ENCODE assay signal across 29 mouse cellular contexts in the genomic region with DNA sequence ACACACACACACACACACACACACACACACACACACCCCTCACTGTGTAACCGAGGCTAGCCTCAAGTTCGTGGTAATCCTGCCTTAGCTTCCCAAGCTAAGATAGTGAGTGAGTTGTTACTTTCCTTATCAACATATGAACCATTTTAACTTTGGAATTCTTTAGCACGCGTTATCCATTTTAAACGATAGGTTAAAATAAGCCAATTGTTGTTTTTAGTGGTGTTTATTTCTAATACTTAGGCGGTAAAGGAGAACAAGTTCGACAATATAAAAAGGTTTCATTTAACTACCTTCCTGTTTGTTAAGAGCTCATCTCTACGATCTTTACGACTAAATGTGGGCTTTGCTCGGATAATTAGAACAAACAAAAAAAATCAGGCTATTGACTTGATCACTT. TPM values are rescaled to one million over a fixed set of nuclear protein-coding genes. Genes with fewer than 3 reads are reported as not detected.
A peak's percentile ranks its signal among the peaks of the same experiment; 100 is the strongest.
DNase-seq lines count a peak whose midpoint lies in the region; ATAC-seq lines count a peak whose summit lies in the region.
"Had no signal": no experiment of that assay in that cellular context is flagged by ENCODE, and none has a peak within 500 bp of the region (broad histone marks: within the 10 kb centered on the region; RNA-seq: fewer than 3 reads in every experiment).

No protein-coding gene starts in this region.

- no peak for ATAC-seq in hindbrain, embryonic 12.5 days (ENCODE audit: low FRiP score)
- ATAC-seq in neural tube, embryonic 11.5 days (ENCODE audit: insufficient read depth, low FRiP score, low TSS enrichment), result no peak
- ATAC-seq in neural tube, embryonic 15.5 days (ENCODE audit: low FRiP score), result no peak
- ATAC-seq: activated CD4-positive, CD25-positive, alpha-beta regulatory T cell, adult 4 months; forebrain, embryonic 15.5 days; intestine, embryonic 15.5 days had no signal

- no peaks in the 10 kb centered on the region for H3K4me1 ChIP-seq in hindbrain, embryonic 10.5 days (replicated peaks)
- H3K4me1 ChIP-seq in hindbrain, embryonic 12.5 days, result no peaks in the 10 kb centered on the region
- no peaks in the 10 kb centered on the region; the same call in 1 of the 2 replicates for H3K4me1 ChIP-seq in neural tube, embryonic 11.5 days (ENCODE audit: control insufficient read depth, insufficient read depth, low read length)
- H3K4me1 ChIP-seq in neural tube, embryonic 15.5 days, result no peaks in the 10 kb centered on the region
- H3K4me1 ChIP-seq in limb, embryonic 10.5 days, result peaks cover 7% of the 10 kb centered on the region; the same call in 1 of the 2 replicates
- H3K4me1 ChIP-seq: forebrain, embryonic 15.5 days; hindbrain, embryonic 15.5 days had no signal

- 2% methylated on average over 10 of the region's 10 CpGs for WGBS in hindbrain, embryonic 10.5 days
- 3% methylated on average over 10 of the region's 10 CpGs for WGBS in hindbrain, embryonic 12.5 days
- WGBS in neural tube, embryonic 11.5 days, result under 1% methylated on average over 10 of the region's 10 CpGs
- 2% methylated on average over 10 of the region's 10 CpGs for WGBS in neural tube, embryonic 15.5 days
- 1% methylated on average over 10 of the region's 10 CpGs for WGBS in limb, embryonic 10.5 days

- no peaks in the 10 kb centered on the region for H3K36me3 ChIP-seq in hindbrain, embryonic 10.5 days
- no peaks in the 10 kb centered on the region for H3K36me3 ChIP-seq in hindbrain, embryonic 12.5 days
- no peaks in the 10 kb centered on the region for H3K36me3 ChIP-seq in neural tube, embryonic 11.5 days (ENCODE audit: control insufficient read depth, insufficient read depth, low read length)
- no peaks in the 10 kb centered on the region for H3K36me3 ChIP-seq in neural tube, embryonic 15.5 days
- H3K36me3 ChIP-seq in limb, embryonic 10.5 days, result no peaks in the 10 kb centered on the region
- H3K36me3 ChIP-seq: embryonic facial prominence, embryonic 13.5 days; forebrain, embryonic 15.5 days; hindbrain, embryonic 15.5 days; intestine, embryonic 15.5 days had no signal

- H3K27me3 ChIP-seq in hindbrain, embryonic 10.5 days (ENCODE audit: insufficient read depth, poor library complexity, severe bottlenecking), result peaks cover 100% of the 10 kb centered on the region
- peaks cover 100% of the 10 kb centered on the region for H3K27me3 ChIP-seq in hindbrain, embryonic 12.5 days
- peaks cover 99% of the 10 kb centered on the region for H3K27me3 ChIP-seq in neural tube, embryonic 11.5 days (ENCODE audit: control insufficient read depth, insufficient read depth, low read length)
- H3K27me3 ChIP-seq in neural tube, embryonic 15.5 days (replicated peaks), result peaks cover 93% of the 10 kb centered on the region
- H3K27me3 ChIP-seq in limb, embryonic 10.5 days (ENCODE audit: low read depth, poor library complexity, severe bottlenecking), result peaks cover 100% of the 10 kb centered on the region

- H3K27ac ChIP-seq in hindbrain, embryonic 10.5 days, result no peak overlapping the region
- H3K27ac ChIP-seq in hindbrain, embryonic 12.5 days, result no peak overlapping the region
- H3K27ac ChIP-seq in neural tube, embryonic 11.5 days (ENCODE audit: low read depth, low read length), result no peak overlapping the region
- no peak overlapping the region for H3K27ac ChIP-seq in neural tube, embryonic 15.5 days (replicated peaks)
- H3K27ac ChIP-seq in limb, embryonic 10.5 days, result no peak overlapping the region
- H3K27ac ChIP-seq: embryonic facial prominence, embryonic 13.5 days; forebrain, embryonic 15.5 days; gastrocnemius, adult 2 months; hindbrain, embryonic 15.5 days; intestine, embryonic 15.5 days had no signal

- peak; percentile 70 for DNase-seq in embryo, embryonic 10.5 days (ENCODE audit: low spot score)
- no peak for DNase-seq in embryo, embryonic 10 days (ENCODE audit: low spot score)
- peak; percentile 28 for DNase-seq in hindbrain, embryonic 10.5 days (ENCODE audit: low spot score)
- peak; percentile 12 for DNase-seq in neural tube, embryonic 11.5 days (ENCODE audit: low spot score)
- DNase-seq in limb, embryonic 10.5 days (ENCODE audit: low spot score), result no peak
- DNase-seq: adrenal gland, adult 8-10 months; adrenal gland, postnatal 25 days; cerebellum, adult 11-12 months; cerebellum, adult 8-10 months; cerebellum, postnatal 10 days; cerebellum, postnatal 36 days; gastrocnemius, adult 2 months; gastrocnemius, postnatal 14 days; heart, adult 11 months had no signal

- no peak overlapping the region for H3K4me3 ChIP-seq in hindbrain, embryonic 10.5 days
- no peak overlapping the region for H3K4me3 ChIP-seq in hindbrain, embryonic 12.5 days
- no peak overlapping the region for H3K4me3 ChIP-seq in neural tube, embryonic 11.5 days (ENCODE audit: low read depth, low read length)
- no peak overlapping the region for H3K4me3 ChIP-seq in neural tube, embryonic 15.5 days (replicated peaks)
- H3K4me3 ChIP-seq in limb, embryonic 10.5 days, result no peak overlapping the region
- H3K4me3 ChIP-seq: embryonic facial prominence, embryonic 13.5 days; erythroblast, embryonic 14.5 days; forebrain, embryonic 15.5 days; gastrocnemius, adult 2 months; hindbrain, embryonic 15.5 days; intestine, embryonic 15.5 days had no signal

- no peak overlapping the region for H3K4me2 ChIP-seq in hindbrain, embryonic 12.5 days (replicated peaks)
- no peak overlapping the region for H3K4me2 ChIP-seq in neural tube, embryonic 11.5 days (ENCODE audit: low read depth)
- no peak overlapping the region for H3K4me2 ChIP-seq in neural tube, embryonic 15.5 days
- H3K4me2 ChIP-seq: embryonic facial prominence, embryonic 13.5 days; forebrain, embryonic 15.5 days; heart, embryonic 11.5 days; hindbrain, embryonic 15.5 days; intestine, embryonic 15.5 days had no signal

- H3K9ac ChIP-seq in hindbrain, embryonic 12.5 days, result no peak overlapping the region
- no peak overlapping the region for H3K9ac ChIP-seq in neural tube, embryonic 11.5 days (ENCODE audit: low read length)
- no peak overlapping the region for H3K9ac ChIP-seq in neural tube, embryonic 15.5 days (replicated peaks)
- H3K9ac ChIP-seq: embryonic facial prominence, embryonic 13.5 days; forebrain, embryonic 15.5 days; hindbrain, embryonic 15.5 days; intestine, embryonic 15.5 days had no signal

- H3K9me3 ChIP-seq in hindbrain, embryonic 10.5 days, result no peaks in the 10 kb centered on the region
- no peaks in the 10 kb centered on the region for H3K9me3 ChIP-seq in hindbrain, embryonic 12.5 days (replicated peaks)
- H3K9me3 ChIP-seq in neural tube, embryonic 11.5 days (ENCODE audit: control insufficient read depth, low read length), result no peaks in the 10 kb centered on the region
- no peaks in the 10 kb centered on the region for H3K9me3 ChIP-seq in neural tube, embryonic 15.5 days (replicated peaks)
- H3K9me3 ChIP-seq in limb, embryonic 10.5 days (replicated peaks), result no peaks in the 10 kb centered on the region
- H3K9me3 ChIP-seq: forebrain, embryonic 15.5 days; hindbrain, embryonic 15.5 days; intestine, embryonic 15.5 days had no signal

RNA-seq across cellular contexts. Expression of a gene that starts 17.3 kb away (rescaled TPM):
- not detected in 2 replicates for polyA plus RNA-seq in hindbrain, embryonic 10.5 days (2016; fragmentation: Nextera tagmentation; extraction: Ambion mirVana)
- polyA plus RNA-seq in hindbrain, embryonic 12.5 days (2016; fragmentation: Nextera tagmentation; extraction: Ambion mirVana), result not detected in 2 replicates
- 0.33 and 0.35 TPM in 2 replicates for polyA plus RNA-seq in neural tube, embryonic 11.5 days (2014; fragmentation: Nextera tagmentation; extraction: Ambion mirVana)
- polyA plus RNA-seq in neural tube, embryonic 15.5 days (2015; fragmentation: Nextera tagmentation; extraction: Ambion mirVana), result 0.15 and 1.9 TPM in 2 replicates
- polyA plus RNA-seq in limb, embryonic 10.5 days (2016; fragmentation: Nextera tagmentation; extraction: Ambion mirVana), result not detected in 2 replicates
- polyA plus RNA-seq: activated CD4-positive, CD25-positive, alpha-beta regulatory T cell, adult 4 months; brain, embryonic 14.5 days; cortical plate, adult 2 months; embryonic facial prominence, embryonic 13.5 days; forebrain, embryonic 11.5 days; forebrain, embryonic 15.5 days; frontal cortex, adult 2 months; heart, embryonic 11.5 days; heart, embryonic 14.5 days; heart, postnatal 0 days; hindbrain, embryonic 15.5 days had no signal

RNA-seq across cellular contexts. Expression of a gene that starts 43.3 kb away (rescaled TPM):
- polyA plus RNA-seq in hindbrain, embryonic 10.5 days (2016; fragmentation: Nextera tagmentation; extraction: Ambion mirVana), result 0.08 TPM in 1 of 2 replicates, not detected in the other
- polyA plus RNA-seq in hindbrain, embryonic 12.5 days (2016; fragmentation: Nextera tagmentation; extraction: Ambion mirVana), result 0.13 and 0.15 TPM in 2 replicates
- polyA plus RNA-seq in neural tube, embryonic 11.5 days (2014; fragmentation: Nextera tagmentation; extraction: Ambion mirVana), result not detected in 2 replicates
- 0.23 and 0.46 TPM in 2 replicates for polyA plus RNA-seq in neural tube, embryonic 15.5 days (2015; fragmentation: Nextera tagmentation; extraction: Ambion mirVana)
- polyA plus RNA-seq in limb, embryonic 10.5 days (2016; fragmentation: Nextera tagmentation; extraction: Ambion mirVana), result not detected in 2 replicates
- polyA plus RNA-seq: erythroblast, embryonic 14.5 days; forebrain, embryonic 11.5 days; heart, embryonic 11.5 days; heart, embryonic 14.5 days; heart, postnatal 0 days had no signal

Comparison
In these comparisons a context has a peak if more than half of its experiments do, and no peak if none do; other contexts are left out.
1. DNase-seq: peak in embryo, embryonic 10.5 days (single experiment), hindbrain, embryonic 10.5 days (single experiment) and neural tube, embryonic 11.5 days (single experiment); none in embryo, embryonic 10 days (single experiment) and limb, embryonic 10.5 days (single experiment).